11 mouse cellular contexts compared by ENCODE assay signal in genomic region chr1:193337787-193338310, GRCm38 (mm10). TPM values are rescaled to one million over a fixed set of nuclear protein-coding genes. Genes with fewer than 3 reads are reported as not detected.
A peak's percentile ranks its signal among the peaks of the same experiment; 100 is the strongest.
DNase-seq lines count a peak whose midpoint lies in the region; ATAC-seq lines count a peak whose summit lies in the region.
"Had no signal": no experiment of that assay in that cellular context is flagged by ENCODE, and none has a peak within 500 bp of the region (broad histone marks: within the 10 kb centered on the region; RNA-seq: fewer than 3 reads in every experiment).

No protein-coding gene starts in this region.

- DNase-seq in hindbrain, embryonic 10.5 days (ENCODE audit: low spot score): no peak
- DNase-seq in hindbrain, embryonic 11.5 days (ENCODE audit: low spot score): no peak
- DNase-seq in thymus, postnatal 10 days (ENCODE audit: low spot score in 2 of 2): peak; percentile 46 to 50
- DNase-seq in gastrocnemius, postnatal 14 days: no peak
- no peak for DNase-seq in ovary, postnatal 36 days (ENCODE audit: low spot score)
- DNase-seq: embryo, embryonic 11 days had no signal

- intact Hi-C loops in gastrocnemius, postnatal 14 days (cut with DNase I; ENCODE audit: low total_unique reads): no loop called here

- no peaks in the 10 kb centered on the region for H3K9me3 ChIP-seq in hindbrain, embryonic 10.5 days
- H3K9me3 ChIP-seq in hindbrain, embryonic 11.5 days (ENCODE audit: control insufficient read depth, low read length): no peaks in the 10 kb centered on the region
- H3K9me3 ChIP-seq in hindbrain, embryonic 16.5 days (ENCODE audit: control insufficient read depth, low read length): no peaks in the 10 kb centered on the region
- H3K9me3 ChIP-seq: hindbrain, embryonic 15.5 days; liver, embryonic 15.5 days had no signal

- peaks cover 44% of the 10 kb centered on the region for H3K4me1 ChIP-seq in hindbrain, embryonic 10.5 days (replicated peaks)
- H3K4me1 ChIP-seq in hindbrain, embryonic 11.5 days (replicated peaks; ENCODE audit: control insufficient read depth, insufficient read depth, low read length): no peaks in the 10 kb centered on the region
- H3K4me1 ChIP-seq in hindbrain, embryonic 16.5 days (ENCODE audit: control insufficient read depth, insufficient read depth, low read depth, low read length): peaks cover 20% of the 10 kb centered on the region
- H3K4me1 ChIP-seq: liver, embryonic 15.5 days had no signal

- no peak overlapping the region for H3K4me3 ChIP-seq in hindbrain, embryonic 10.5 days
- no peak overlapping the region for H3K4me3 ChIP-seq in hindbrain, embryonic 11.5 days (ENCODE audit: low read depth, low read length)
- no peak overlapping the region for H3K4me3 ChIP-seq in hindbrain, embryonic 16.5 days (ENCODE audit: low read length)
- H3K4me3 ChIP-seq: hindbrain, embryonic 15.5 days; liver, embryonic 15.5 days had no signal

- 0 out of 2 replicates have a peak, but pooled peaks cover 3% of the 10 kb centered on the region for H3K27me3 ChIP-seq in hindbrain, embryonic 10.5 days (ENCODE audit: insufficient read depth, poor library complexity, severe bottlenecking)
- H3K27me3 ChIP-seq in hindbrain, embryonic 11.5 days (ENCODE audit: control insufficient read depth, insufficient read depth, low read length): no peaks in the 10 kb centered on the region
- no peaks in the 10 kb centered on the region for H3K27me3 ChIP-seq in hindbrain, embryonic 16.5 days (replicated peaks; ENCODE audit: control insufficient read depth, insufficient read depth, low read length)
- H3K27me3 ChIP-seq: hindbrain, embryonic 15.5 days; liver, embryonic 15.5 days had no signal

- no peak for ATAC-seq in hindbrain, embryonic 11.5 days (ENCODE audit: low FRiP score)
- peak; percentile 27 for ATAC-seq in CD4-positive, CD25-positive, alpha-beta regulatory T cell, adult 4 months
- peak; percentile 13; the same call in 1 of the 2 replicates for ATAC-seq in hindbrain, embryonic 16.5 days

- no peaks in the 10 kb centered on the region for H3K36me3 ChIP-seq in hindbrain, embryonic 10.5 days
- H3K36me3 ChIP-seq in hindbrain, embryonic 11.5 days (ENCODE audit: control insufficient read depth, insufficient read depth, low read length): no peaks in the 10 kb centered on the region
- H3K36me3 ChIP-seq in hindbrain, embryonic 16.5 days (ENCODE audit: control insufficient read depth, insufficient read depth, low read length): no peaks in the 10 kb centered on the region
- H3K36me3 ChIP-seq: hindbrain, embryonic 15.5 days; liver, embryonic 15.5 days had no signal

- peak overlapping the region; percentile 40; the same call in 1 of the 2 replicates for H3K27ac ChIP-seq in hindbrain, embryonic 10.5 days
- H3K27ac ChIP-seq in hindbrain, embryonic 11.5 days (ENCODE audit: low read depth, low read length): no peak overlapping the region
- no peak overlapping the region for H3K27ac ChIP-seq in hindbrain, embryonic 16.5 days (ENCODE audit: low read depth, low read length)
- H3K27ac ChIP-seq: liver, embryonic 15.5 days had no signal

- 56% methylated on average over 4 of the region's 4 CpGs for WGBS in hindbrain, embryonic 10.5 days
- WGBS in hindbrain, embryonic 11.5 days: 52% methylated on average over 4 of the region's 4 CpGs
- WGBS in hindbrain, embryonic 16.5 days: 49% methylated on average over 4 of the region's 4 CpGs

- H3K9ac ChIP-seq in hindbrain, embryonic 11.5 days (ENCODE audit: low read depth, low read length): no peak overlapping the region
- no peak overlapping the region for H3K9ac ChIP-seq in hindbrain, embryonic 16.5 days (ENCODE audit: low read depth, low read length)
- H3K9ac ChIP-seq: hindbrain, embryonic 15.5 days; liver, embryonic 15.5 days had no signal

- H3K4me2 ChIP-seq in hindbrain, embryonic 11.5 days (replicated peaks; ENCODE audit: low read depth, low read length): no peak overlapping the region
- H3K4me2 ChIP-seq in hindbrain, embryonic 16.5 days (ENCODE audit: low read length): no peak overlapping the region
- H3K4me2 ChIP-seq: hindbrain, embryonic 15.5 days; liver, embryonic 15.5 days had no signal

RNA-seq across cellular contexts. Expression of gene Camk1g, which starts 32.2 kb away (rescaled TPM):
- polyA plus RNA-seq in hindbrain, embryonic 10.5 days (2016; fragmentation: Nextera tagmentation; extraction: Ambion mirVana): 11.8 and 15.5 TPM in 2 replicates
- 12.2 and 13.7 TPM in 2 replicates for polyA plus RNA-seq in hindbrain, embryonic 11.5 days (2014; fragmentation: Nextera tagmentation; extraction: Ambion mirVana)
- polyA plus RNA-seq in CD4-positive, CD25-positive, alpha-beta regulatory T cell, adult 4 months (2017; shearing (Covaris generic)): not detected
- 44.2 and 44.6 TPM in 2 replicates for polyA plus RNA-seq in hindbrain, embryonic 16.5 days (2015; fragmentation: Nextera tagmentation; extraction: Ambion mirVana)
- under 1 TPM; 0.18 to 0.33 TPM for total RNA-seq in gastrocnemius, postnatal 14 days (2021)
- total RNA-seq: MEL had no signal

Comparison
In these comparisons a context has a peak if more than half of its experiments do, and no peak if none do; other contexts are left out.
1. DNase-seq: peak in thymus, postnatal 10 days (2 of 2); none in hindbrain, embryonic 10.5 days (single experiment), hindbrain, embryonic 11.5 days (single experiment), gastrocnemius, postnatal 14 days (single experiment) and ovary, postnatal 36 days (single experiment).
2. RNA of gene Camk1g, which starts 32.2 kb away (polyA plus RNA-seq): 44.2 to 44.6 TPM in hindbrain, embryonic 16.5 days, 11.8 to 15.5 TPM in hindbrain, embryonic 10.5 days and 12.2 to 13.7 TPM in hindbrain, embryonic 11.5 days; not detected in CD4-positive, CD25-positive, alpha-beta regulatory T cell, adult 4 months; every median in the first group is over 10 times any median in the second.